Mouse (Mus musculus) brain, embryonic 14.5 days (tissue): ENCODE data around the gene Gm43518.

ENCODE experiments used
- CTCF ChIP-seq: fragments of 200-500 bp; IDR thresholded peaks from 2 replicates; pipeline ENCODE4 v1.5.1; 2012; ENCODE audit warnings: inconsistent platforms, mild to moderate bottlenecking, moderate library complexity, borderline replicate concordance; ENCODE audit not compliant: insufficient read depth, insufficient read length; ENCODE audit errors: extremely low read depth
- POLR2A ChIP-seq: fragments of 200-500 bp; IDR thresholded peaks from 2 replicates; pipeline ENCODE4 v1.6.1; 2012; ENCODE audit warnings: mild to moderate bottlenecking, inconsistent platforms, borderline replicate concordance; ENCODE audit not compliant: poor library complexity, insufficient read depth, insufficient read length, severe bottlenecking; ENCODE audit errors: extremely low read depth

- no peak for TF ChIP-seq POLR2A
- TF ChIP-seq CTCF = no peak
Measured at GRCm38 (mm10) chr5:123961046-123961445, 33.8 kb downstream of the Gm43518 start.
